Mouse (Mus musculus): ENCODE results near the gene St7.

DNA sequence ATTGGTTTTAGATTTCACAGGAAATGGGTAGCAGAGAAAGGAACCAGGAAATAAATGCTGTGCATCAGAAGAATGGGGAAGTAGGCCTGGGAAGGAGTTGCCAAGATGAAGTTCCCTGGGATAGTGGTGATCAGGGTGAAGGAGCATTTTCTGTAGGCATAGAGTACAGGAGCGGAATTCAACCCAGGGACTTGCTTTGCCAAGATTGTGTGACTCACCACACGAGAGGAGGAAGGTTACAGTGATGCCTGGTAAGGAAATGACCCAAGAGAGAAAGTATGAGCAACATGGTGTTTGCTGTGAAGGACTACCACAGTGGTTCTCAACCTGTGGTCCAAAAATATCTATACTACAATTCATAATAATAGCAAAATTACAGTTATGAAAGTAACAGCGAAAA lies 24.9 kb upstream of the St7 start:
- TF ChIP-seq CTCF (IDR thresholded peaks at IDR 0.05; ENCODE audit: low read depth) (no peak), EP300 (IDR thresholded peaks at IDR 0.05; ENCODE audit: low read depth) (no peak)

All from heart, postnatal 0 days (tissue).